Mouse (Mus musculus): Measurements from ENCODE around the gene Gpr146. TPM values are rescaled to one million over a fixed set of nuclear protein-coding genes. Genes with fewer than 3 reads are reported as not detected.

The Gpr146 gene
- total RNA-seq, 2 experiments from 2014 or later: 6.8 to 7.8 TPM

GRCm38 (mm10) chr5:139423026-139423865 is 45.7 kb downstream of the Gpr146 start, which contains the start of gene Gper1:
Gper1 (plus strand) TSS chr5:139423151.
- DNase-seq (ENCODE audit: low spot score in 2 of 2): peak in 1 of 2 experiments; percentile 70

DNA sequence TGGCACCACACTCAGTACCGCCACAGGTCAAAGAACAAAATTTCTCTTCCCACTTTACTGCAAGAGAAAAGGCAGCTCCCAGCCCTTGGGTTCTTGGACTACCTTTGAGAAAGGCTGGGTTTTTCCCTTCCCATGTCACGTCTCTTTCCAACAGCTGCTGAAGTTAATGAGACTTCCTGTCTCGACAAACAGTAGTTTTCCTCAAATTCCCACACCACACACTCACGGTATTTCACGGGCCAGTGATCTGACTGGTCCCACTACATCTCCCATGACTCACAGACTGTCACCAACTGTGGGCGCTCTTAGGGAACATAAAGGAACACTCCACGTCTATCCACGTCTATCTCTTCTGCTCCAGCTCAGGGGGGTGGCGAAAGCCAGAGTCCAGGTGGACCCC is 47.7 kb downstream of the Gpr146 start:
- no peak for DNase-seq (ENCODE audit: low spot score in 2 of 2)

- no peak for DNase-seq (ENCODE audit: low spot score in 2 of 2)
These were observed 49.5 kb downstream of the Gpr146 start for GRCm38 (mm10) chr5:139427001-139427400.

- DNase-seq (ENCODE audit: low spot score in 2 of 2): no peak
These were observed 50.5 kb downstream of the Gpr146 start for GRCm38 (mm10) chr5:139427989-139428388.

DNA sequence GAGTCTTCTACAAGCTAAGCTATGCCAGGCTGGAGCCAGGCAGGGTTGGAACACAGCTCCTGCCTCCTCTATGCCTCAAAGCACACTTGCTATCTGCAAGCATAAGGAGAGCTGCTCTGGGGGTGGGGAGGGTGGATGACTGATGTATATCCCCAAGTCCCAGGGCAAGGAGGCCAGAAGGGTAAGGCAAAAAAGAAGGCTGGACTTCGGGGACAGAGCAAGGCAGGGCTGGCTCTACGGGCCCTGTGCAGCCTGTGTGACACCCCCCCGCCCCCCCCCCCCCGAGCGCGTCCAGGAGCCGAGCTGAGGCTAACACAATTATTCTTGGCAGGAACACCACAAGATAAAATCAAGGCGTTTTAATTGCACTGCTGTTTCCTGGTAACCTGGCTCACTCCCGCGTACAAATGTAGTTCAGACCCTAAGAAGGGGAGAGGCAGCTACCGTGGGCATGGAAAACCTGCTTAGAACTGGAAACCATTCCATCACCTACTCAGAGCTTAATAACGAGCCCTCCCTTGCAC is 52.4 kb downstream of the Gpr146 start:
- no peak for DNase-seq (ENCODE audit: low spot score in 2 of 2)

- DNase-seq (ENCODE audit: low spot score in 2 of 2): peak in 1 of 2 experiments; percentile 13
These were observed 54.8 kb downstream of the Gpr146 start for GRCm38 (mm10) chr5:139432333-139432732.

GRCm38 (mm10) chr5:139432747-139433508 is 55.4 kb downstream of the Gpr146 start:
- DNase-seq (ENCODE audit: low spot score in 2 of 2): no peak

GRCm38 (mm10) chr5:139433842-139434568 is 56.5 kb downstream of the Gpr146 start:
- peak in 1 of 2 experiments; percentile 30 for DNase-seq (ENCODE audit: low spot score in 2 of 2)

- peak in 1 of 2 experiments; percentile 73 for DNase-seq (ENCODE audit: low spot score in 2 of 2)
These were observed 57.4 kb downstream of the Gpr146 start for GRCm38 (mm10) chr5:139434940-139435339.

GRCm38 (mm10) chr5:139437769-139438168 is 60.3 kb downstream of the Gpr146 start:
- DNase-seq (ENCODE audit: low spot score in 2 of 2): no peak

GRCm38 (mm10) chr5:139438440-139438839 is 60.9 kb downstream of the Gpr146 start:
- peak in 1 of 2 experiments; percentile 49 for DNase-seq (ENCODE audit: low spot score in 2 of 2)

DNA sequence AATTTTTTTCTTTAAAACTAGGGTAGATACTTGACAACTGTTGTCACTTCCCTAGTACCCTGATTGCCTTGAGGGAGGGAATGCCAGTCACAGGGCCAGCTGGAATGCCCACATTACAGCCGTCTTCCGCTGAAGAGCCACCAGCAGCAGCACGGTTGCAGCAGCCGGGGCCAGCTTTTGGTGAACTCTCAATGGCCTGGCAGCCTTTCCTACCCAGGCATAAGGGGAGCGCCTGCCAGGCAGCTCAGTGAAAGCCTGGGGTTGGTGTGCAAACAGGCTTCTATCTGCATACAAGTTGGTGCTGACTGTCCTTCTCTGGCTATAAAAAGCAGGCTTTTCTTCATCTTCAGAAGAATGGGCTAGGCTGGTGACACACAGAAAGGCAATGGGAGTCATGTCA is 63.0 kb downstream of the Gpr146 start:
- peak in 1 of 2 experiments; percentile 63 for DNase-seq (ENCODE audit: low spot score in 2 of 2)

DNA sequence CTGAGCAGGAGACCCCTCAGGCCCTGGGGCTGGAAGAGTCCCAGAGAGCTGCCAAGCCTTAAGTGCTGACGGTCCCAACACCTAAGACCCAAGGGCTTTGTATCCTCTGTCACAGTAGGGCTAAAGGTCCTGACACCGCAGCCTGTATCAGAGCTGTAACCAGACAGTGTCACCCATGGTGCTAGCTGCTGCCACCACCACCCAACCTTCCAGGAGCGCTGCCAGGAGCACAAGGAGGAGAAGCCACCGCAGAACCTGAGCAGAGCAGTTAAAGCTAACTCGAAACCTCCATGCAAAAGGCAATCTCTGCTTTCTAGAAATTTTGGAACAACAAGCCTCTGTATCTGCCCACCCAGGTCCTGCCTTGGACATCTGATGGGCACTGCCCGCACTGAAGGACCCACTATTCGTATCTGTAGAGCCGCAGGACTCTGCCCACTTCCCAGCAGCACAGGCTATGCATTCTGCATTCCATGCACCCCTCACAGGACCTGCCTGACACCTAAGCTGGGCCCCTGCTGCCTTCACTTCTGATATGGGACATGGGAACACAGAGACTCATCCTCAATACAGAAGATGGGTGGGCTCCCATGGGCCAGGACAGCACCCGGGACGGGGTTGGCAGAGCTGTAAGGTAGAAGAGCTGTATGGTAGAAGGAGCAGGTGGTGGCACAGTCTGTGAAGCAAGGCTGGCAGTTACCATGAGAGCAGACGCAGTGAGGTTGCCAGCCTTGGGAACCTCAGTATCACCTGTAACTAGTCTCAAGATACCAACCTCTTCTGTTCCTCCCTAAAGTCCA is 63.6 kb downstream of the Gpr146 start:
- DNase-seq (ENCODE audit: low spot score in 2 of 2): no peak

DNA sequence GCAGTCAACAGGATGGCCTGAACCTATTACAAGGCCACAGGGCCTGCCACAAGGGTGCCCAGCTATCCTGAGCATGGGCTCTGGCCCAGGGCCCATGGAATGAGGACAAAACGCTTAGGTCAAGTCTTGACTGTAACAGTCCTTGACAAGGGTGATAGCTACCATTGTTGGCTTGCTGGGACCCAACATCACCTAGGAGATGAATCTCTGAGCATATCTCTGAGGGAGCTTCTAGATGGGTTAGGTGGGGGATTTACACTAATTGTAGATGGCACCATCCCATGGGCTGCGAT is 64.2 kb downstream of the Gpr146 start:
- DNase-seq (ENCODE audit: low spot score in 2 of 2): no peak

DNA sequence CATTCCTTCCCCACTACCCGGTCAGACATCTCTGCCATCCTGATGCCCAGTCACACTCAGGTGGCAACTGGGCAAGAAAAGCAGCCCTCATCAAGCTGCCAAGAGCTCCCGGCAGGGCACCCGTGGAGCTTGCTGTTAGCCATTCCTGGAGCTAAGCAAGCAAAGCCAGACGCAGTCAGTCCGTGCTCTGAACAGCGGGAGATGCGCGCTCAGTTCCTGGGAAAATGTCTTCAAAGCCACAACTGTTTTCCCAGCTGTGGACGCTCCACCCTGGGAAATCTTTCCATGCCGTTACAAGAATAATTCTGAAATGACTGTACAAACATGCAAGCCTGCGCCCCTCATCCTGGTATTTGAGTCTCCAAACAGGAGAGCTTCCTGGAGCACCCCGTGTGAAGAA is 64.9 kb downstream of the Gpr146 start:
- no peak for DNase-seq (ENCODE audit: low spot score in 2 of 2)

DNA sequence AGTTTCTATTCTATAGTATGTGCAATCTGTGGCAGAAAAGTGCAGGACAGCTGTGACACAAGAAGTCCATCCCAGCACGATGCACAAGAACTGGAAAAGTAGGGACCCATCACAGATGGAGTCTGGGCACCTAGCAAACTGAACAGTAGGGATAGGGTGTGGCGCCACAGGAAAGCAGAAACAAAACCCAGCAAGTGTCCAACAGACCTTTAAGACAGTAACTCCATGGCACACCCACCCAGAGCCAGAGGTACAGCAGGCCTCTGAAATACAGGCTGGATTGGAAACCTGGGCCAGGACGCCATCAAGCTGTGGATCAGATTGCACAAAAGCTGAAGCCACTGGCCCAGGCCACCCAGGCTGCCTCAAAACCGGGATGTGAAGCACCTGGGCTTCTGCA is 65.5 kb downstream of the Gpr146 start:
- no peak for DNase-seq (ENCODE audit: low spot score in 2 of 2)

DNA sequence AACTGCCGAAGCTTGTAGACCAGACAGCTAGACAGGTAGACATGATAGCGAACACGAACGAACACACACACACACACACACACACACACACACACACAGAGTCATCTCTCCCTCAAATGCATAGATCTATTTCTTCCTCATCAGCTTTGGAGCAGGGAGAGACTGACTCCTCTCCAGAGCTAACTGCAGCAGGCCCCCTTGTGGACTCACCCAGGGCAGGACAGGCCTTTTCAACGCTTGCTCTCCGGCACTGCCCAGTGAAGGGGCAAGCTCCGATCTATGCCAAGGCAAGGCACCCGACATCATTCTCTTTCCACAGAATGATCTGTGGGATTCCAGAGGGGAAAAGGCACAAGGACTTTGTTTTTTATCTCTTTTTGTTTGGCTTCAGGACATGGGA is 67.8 kb downstream of the Gpr146 start:
- no peak for DNase-seq (ENCODE audit: low spot score in 2 of 2)

All from layer of hippocampus, postnatal 10 days (tissue).